ENCODE assay signal across 23 mouse cellular contexts in genomic region chr2:11138076-11138475, GRCm38 (mm10).
"Had no signal": no experiment of that assay in that cellular context is flagged by ENCODE, and none has a peak within 500 bp of the region (broad histone marks: within the 10 kb centered on the region; RNA-seq: fewer than 3 reads in every experiment).

No protein-coding gene starts in this region.

- H3K9ac ChIP-seq: embryonic facial prominence, embryonic 12.5 days; embryonic facial prominence, embryonic 13.5 days; embryonic facial prominence, embryonic 15.5 days; forebrain, embryonic 12.5 days; forebrain, embryonic 13.5 days; forebrain, embryonic 15.5 days; forebrain, postnatal 0 days; heart, embryonic 12.5 days had no signal

- H3K9me3 ChIP-seq: embryonic facial prominence, embryonic 12.5 days; embryonic facial prominence, embryonic 15.5 days; forebrain, embryonic 12.5 days; forebrain, embryonic 13.5 days; forebrain, embryonic 15.5 days; heart, embryonic 10.5 days had no signal

- H3K36me3 ChIP-seq: embryonic facial prominence, embryonic 10.5 days; embryonic facial prominence, embryonic 12.5 days; embryonic facial prominence, embryonic 13.5 days; embryonic facial prominence, embryonic 15.5 days; forebrain, embryonic 10.5 days; forebrain, embryonic 12.5 days; forebrain, embryonic 15.5 days; heart, embryonic 10.5 days; heart, embryonic 12.5 days had no signal

- H3K27ac ChIP-seq: embryonic facial prominence, embryonic 10.5 days; embryonic facial prominence, embryonic 12.5 days; embryonic facial prominence, embryonic 13.5 days; embryonic facial prominence, embryonic 15.5 days; forebrain, embryonic 10.5 days; forebrain, embryonic 12.5 days; forebrain, embryonic 13.5 days; forebrain, embryonic 15.5 days; gastrocnemius, adult 2 months; heart, adult 2 months; heart, embryonic 10.5 days had no signal

- DNase-seq: cerebellum, adult 9-11 months; cerebellum, postnatal 10 days; cerebellum, postnatal 25 days; embryo, embryonic 11 days; forebrain, postnatal 0 days; gastrocnemius, adult 2 months; gastrocnemius, postnatal 10 days; gastrocnemius, postnatal 14 days; gastrocnemius, postnatal 25 days; gastrocnemius, postnatal 36 days; heart, adult 18-20 months; heart, adult 2 months had no signal

- H3K4me1 ChIP-seq: embryonic facial prominence, embryonic 10.5 days; embryonic facial prominence, embryonic 12.5 days; embryonic facial prominence, embryonic 13.5 days; embryonic facial prominence, embryonic 15.5 days; forebrain, embryonic 10.5 days; forebrain, embryonic 12.5 days; forebrain, embryonic 13.5 days; forebrain, embryonic 15.5 days; heart, embryonic 10.5 days; heart, embryonic 12.5 days had no signal

- H3K4me3 ChIP-seq: embryonic facial prominence, embryonic 10.5 days; embryonic facial prominence, embryonic 12.5 days; embryonic facial prominence, embryonic 13.5 days; embryonic facial prominence, embryonic 15.5 days; erythroblast, embryonic 14.5 days; forebrain, embryonic 10.5 days; forebrain, embryonic 12.5 days; forebrain, embryonic 13.5 days; forebrain, embryonic 15.5 days; gastrocnemius, adult 2 months; heart, adult 2 months; heart, embryonic 10.5 days; heart, embryonic 12.5 days had no signal
